Mouse (Mus musculus) midbrain, embryonic 10.5 days (tissue): ENCODE measurements at regions not wholly inside any gene's neighbourhood (a gene's known extent, or its start where the extent isn't known, plus 50 kb on each side); places are given as distances from the start of the nearest gene placed in this dataset.
"Not testable (repeated sequence)": the region's sequence is repeated elsewhere in the genome, so short reads cannot be mapped to it uniquely, and the experiment has no call there.

Experiments
- DNase-seq: peaks from one replicate; pipeline ENCODE4 v3.0.0-alpha.2; 2017; ENCODE audit warnings: low spot score
- H3K27ac ChIP-seq: fragments of 300-500 bp; sonication (generic); replicated peaks from 2 replicates; pipeline ENCODE4 v1.5.1; 2016; ENCODE audit warnings: mild to moderate bottlenecking
- H3K27me3 ChIP-seq: fragments of 300-500 bp; sonication (generic); 2 replicates; pipeline ENCODE4 v1.6.1; 2016; ENCODE audit warnings: low read depth, mild to moderate bottlenecking; ENCODE audit not compliant: poor library complexity, severe bottlenecking
- H3K36me3 ChIP-seq: fragments of 300-500 bp; sonication (generic); 2 replicates; pipeline ENCODE4 v1.6.1; 2016; ENCODE audit warnings: mild to moderate bottlenecking, moderate library complexity
- H3K4me1 ChIP-seq: fragments of 300-500 bp; sonication (generic); 2 replicates; pipeline ENCODE4 v1.6.1; 2016
- H3K4me3 ChIP-seq: fragments of 300-500 bp; sonication (generic); 2 replicates; pipeline ENCODE4 v1.5.1; 2016; ENCODE audit warnings: mild to moderate bottlenecking, moderate library complexity
- H3K9me3 ChIP-seq: fragments of 300-500 bp; sonication (generic); replicated peaks from 2 replicates; pipeline ENCODE4 v1.6.1; 2016; ENCODE audit warnings: mild to moderate bottlenecking
- WGBS: fragments of 180-500 bp; shearing (Covaris S2); methylation state at CpG from one replicate; pipeline ENCODE4 v1.1.7; 2016; 5-methylcytosine and 5-hydroxymethylcytosine counted together

GRCm38 (mm10) chr3:31708367-31708766 is 193.9 kb upstream of the Kcnmb2 start:
- not testable (repeated sequence) for H3K36me3 ChIP-seq, H3K4me3 ChIP-seq, H3K27ac ChIP-seq, DNase-seq, H3K9me3 ChIP-seq, H3K4me1 ChIP-seq, H3K27me3 ChIP-seq

- H3K9me3 ChIP-seq: no peaks in the 10 kb centered on the region
- H3K36me3 ChIP-seq: no peaks in the 10 kb centered on the region
- DNase-seq: no peak
- no peak overlapping the region for H3K4me3 ChIP-seq
- H3K4me1 ChIP-seq: no peaks in the 10 kb centered on the region
- 76% methylated on average over 1 of the region's 1 CpGs for WGBS
- no peaks in the 10 kb centered on the region for H3K27me3 ChIP-seq
- no peak overlapping the region for H3K27ac ChIP-seq
Measured at GRCm38 (mm10) chr3:31741289-31741688, 161.0 kb upstream of the Kcnmb2 start.

- H3K4me3 ChIP-seq: no peak overlapping the region
- no peak overlapping the region for H3K27ac ChIP-seq
- H3K36me3 ChIP-seq: no peaks in the 10 kb centered on the region
- H3K27me3 ChIP-seq: no peaks in the 10 kb centered on the region
- DNase-seq: no peak
- 84% methylated on average over 4 of the region's 4 CpGs for WGBS
- no peaks in the 10 kb centered on the region for H3K4me1 ChIP-seq
- no peaks in the 10 kb centered on the region for H3K9me3 ChIP-seq
Measured at GRCm38 (mm10) chr3:31755881-31756280, 146.4 kb upstream of the Kcnmb2 start.

- Histone ChIP-seq H3K4me3 (no peak overlapping the region), H3K4me1 (no peaks in the 10 kb centered on the region), H3K36me3 (no peaks in the 10 kb centered on the region), H3K9me3 (no peaks in the 10 kb centered on the region), H3K27ac (no peak overlapping the region), H3K27me3 (no peaks in the 10 kb centered on the region)
- no peak for DNase-seq
- 98% methylated on average over 1 of the region's 1 CpGs for WGBS
Measured at GRCm38 (mm10) chr3:31769193-31769592, 133.1 kb upstream of the Kcnmb2 start.

GRCm38 (mm10) chr3:31790342-31790970 is 111.9 kb upstream of the Kcnmb2 start:
- H3K4me1 ChIP-seq: no peaks in the 10 kb centered on the region
- H3K36me3 ChIP-seq: no peaks in the 10 kb centered on the region
- no peaks in the 10 kb centered on the region for H3K9me3 ChIP-seq
- 35% methylated on average over 4 of the region's 4 CpGs for WGBS
- H3K4me3 ChIP-seq: no peak overlapping the region
- peak; percentile 14 for DNase-seq
- H3K27ac ChIP-seq: no peak overlapping the region
- no peaks in the 10 kb centered on the region for H3K27me3 ChIP-seq

GRCm38 (mm10) chr3:31793466-31794040 is 108.8 kb upstream of the Kcnmb2 start:
- 93% methylated on average over 8 of the region's 8 CpGs for whole genome bisulfite sequencing

GRCm38 (mm10) chr3:31796621-31797020 is 105.7 kb upstream of the Kcnmb2 start:
- H3K36me3 ChIP-seq: no peaks in the 10 kb centered on the region
- no peaks in the 10 kb centered on the region for H3K4me1 ChIP-seq
- H3K4me3 ChIP-seq: no peak overlapping the region
- WGBS: 93% methylated on average over 2 of the region's 2 CpGs
- no peaks in the 10 kb centered on the region for H3K9me3 ChIP-seq
- H3K27me3 ChIP-seq: no peaks in the 10 kb centered on the region
- DNase-seq: no peak
- no peak overlapping the region for H3K27ac ChIP-seq

More at GRCm38 (mm10) chr3:31793466-31794040, 108.8 kb upstream of the Kcnmb2 start:
- H3K9me3 ChIP-seq: no peaks in the 10 kb centered on the region
- H3K4me3 ChIP-seq: no peak overlapping the region
- H3K27me3 ChIP-seq: no peaks in the 10 kb centered on the region
- no peak for DNase-seq
- H3K36me3 ChIP-seq: no peaks in the 10 kb centered on the region
- no peaks in the 10 kb centered on the region for H3K4me1 ChIP-seq
- H3K27ac ChIP-seq: no peak overlapping the region

- DNase-seq: no peak
- WGBS: 92% methylated on average over 4 of the region's 4 CpGs
- Histone ChIP-seq H3K9me3 (no peaks in the 10 kb centered on the region), H3K4me3 (no peak overlapping the region), H3K36me3 (no peaks in the 10 kb centered on the region), H3K27ac (no peak overlapping the region), H3K27me3 (no peaks in the 10 kb centered on the region), H3K4me1 (no peaks in the 10 kb centered on the region)
Measured at GRCm38 (mm10) chr3:31799192-31799591, 103.1 kb upstream of the Kcnmb2 start.

GRCm38 (mm10) chr3:31804038-31804437 is 98.3 kb upstream of the Kcnmb2 start:
- Histone ChIP-seq H3K4me3 (no peak overlapping the region), H3K9me3 (no peaks in the 10 kb centered on the region), H3K27ac (no peak overlapping the region), H3K4me1 (no peaks in the 10 kb centered on the region), H3K27me3 (no peaks in the 10 kb centered on the region), H3K36me3 (no peaks in the 10 kb centered on the region)
- WGBS: 74% methylated on average over 5 of the region's 5 CpGs
- no peak for DNase-seq

GRCm38 (mm10) chr3:31807741-31808140 is 94.6 kb upstream of the Kcnmb2 start:
- no peaks in the 10 kb centered on the region for H3K4me1 ChIP-seq
- H3K36me3 ChIP-seq: no peaks in the 10 kb centered on the region
- DNase-seq: no peak
- no peak overlapping the region for H3K27ac ChIP-seq
- 74% methylated on average over 2 of the region's 2 CpGs for WGBS
- no peak overlapping the region for H3K4me3 ChIP-seq
- H3K27me3 ChIP-seq: no peaks in the 10 kb centered on the region
- no peaks in the 10 kb centered on the region for H3K9me3 ChIP-seq

- 95% methylated on average over 13 of the region's 13 CpGs for WGBS
- not testable (repeated sequence) for H3K4me1 ChIP-seq, DNase-seq, H3K36me3 ChIP-seq, H3K27ac ChIP-seq, H3K9me3 ChIP-seq, H3K27me3 ChIP-seq, H3K4me3 ChIP-seq
Measured at GRCm38 (mm10) chr3:31809131-31809530, 93.2 kb upstream of the Kcnmb2 start.

- WGBS: 78% methylated on average over 4 of the region's 4 CpGs
- Histone ChIP-seq H3K27ac (no peak overlapping the region), H3K4me1 (no peaks in the 10 kb centered on the region), H3K4me3 (no peak overlapping the region), H3K9me3 (no peaks in the 10 kb centered on the region; the same call in 1 of the 2 replicates), H3K36me3 (no peaks in the 10 kb centered on the region), H3K27me3 (no peaks in the 10 kb centered on the region)
- DNase-seq: no peak
Measured at GRCm38 (mm10) chr3:31811232-31811631, 91.1 kb upstream of the Kcnmb2 start.

- Histone ChIP-seq H3K36me3 (no peaks in the 10 kb centered on the region), H3K27me3 (no peaks in the 10 kb centered on the region), H3K9me3 (no peaks in the 10 kb centered on the region), H3K4me3 (no peak overlapping the region), H3K4me1 (no peaks in the 10 kb centered on the region), H3K27ac (no peak overlapping the region)
- 71% methylated on average over 1 of the region's 1 CpGs for WGBS
- no peak for DNase-seq
Measured at GRCm38 (mm10) chr3:31831913-31832312, 70.4 kb upstream of the Kcnmb2 start.
